Mouse (Mus musculus): ENCODE data around the gene Lhfpl2.

GRCm38 (mm10) chr13:94143063-94143652 lies 85.6 kb downstream of the Lhfpl2 start:
- TF ChIP-seq CTCF (IDR thresholded peaks at IDR 0.05; ENCODE audit: control insufficient read depth, insufficient read depth, low read length) = peak; percentile 37; the same call in 1 of the 2 replicates
- TF ChIP-seq POLR2A (IDR thresholded peaks at IDR 0.05; ENCODE audit: borderline replicate concordance, control insufficient read depth, low read depth, low read length) = no peak
